Comparison of ENCODE assay signal across 8 mouse cellular contexts in the genomic region with DNA sequence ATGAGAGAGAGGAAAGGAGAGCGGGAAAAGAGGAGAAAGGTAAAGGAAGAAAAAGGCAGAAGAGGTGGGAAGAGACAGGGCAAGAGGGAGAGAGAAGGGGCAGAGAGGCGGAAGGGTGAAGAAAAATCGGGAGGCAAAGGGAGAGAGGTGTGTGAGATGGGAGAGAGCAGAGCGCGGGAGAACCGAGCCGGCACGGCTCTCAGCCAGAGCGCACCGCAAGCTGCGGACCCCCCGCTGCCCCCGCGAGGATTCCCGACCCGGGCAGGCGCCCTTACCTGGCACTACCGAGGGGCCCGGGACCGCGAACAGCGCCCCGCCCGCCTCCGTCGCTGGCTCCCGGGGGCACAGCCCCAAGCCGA. TPM values are rescaled to one million over a fixed set of nuclear protein-coding genes. Genes with fewer than 3 reads are reported as not detected.
DNase-seq lines count a peak whose midpoint lies in the region; ATAC-seq and TF ChIP-seq lines count a peak whose summit lies in the region.

A gene (plus strand): TSS at position 7 of the 359 bp plus-strand sequence.

- no peaks in the 10 kb centered on the region for H3K9me3 ChIP-seq in heart, embryonic 13.5 days
- no peaks in the 10 kb centered on the region for H3K9me3 ChIP-seq in G1E (replicated peaks)
- H3K9me3 ChIP-seq in heart, postnatal 0 days (replicated peaks; ENCODE audit: control insufficient read depth, low read length): no peaks in the 10 kb centered on the region

- DNase-seq in heart, postnatal 25 days (ENCODE audit: low spot score): no peak
- no peak for DNase-seq in G1E (ENCODE audit: low spot score)
- DNase-seq in heart, postnatal 0 days (ENCODE audit: low spot score): no peak
- no peak for DNase-seq in layer of hippocampus, postnatal 10 days (ENCODE audit: low spot score in 2 of 2)
- DNase-seq in layer of hippocampus, postnatal 25 days (ENCODE audit: extremely low spot score in 1 of 2, low spot score in 1 of 2): no peak

- TF ChIP-seq EP300 in heart, postnatal 0 days (IDR thresholded peaks at IDR 0.05; ENCODE audit: low read depth): no peak

- peaks cover 3% of the 10 kb centered on the region; the same call in 1 of the 2 replicates for H3K27me3 ChIP-seq in heart, embryonic 13.5 days (replicated peaks)
- H3K27me3 ChIP-seq in G1E (ENCODE audit: insufficient read depth, low read length): peaks cover 20% of the 10 kb centered on the region
- H3K27me3 ChIP-seq in heart, postnatal 0 days (ENCODE audit: control insufficient read depth, insufficient read depth, low read length): no peaks in the 10 kb centered on the region

- H3K4me3 ChIP-seq in heart, embryonic 13.5 days: peak within 1 kb of the TSS; percentile 81
- H3K4me3 ChIP-seq in G1E (ENCODE audit: low read depth, low read length) (peak within 1 kb of the TSS; percentile 74), macrophage (ENCODE audit: inconsistent target) (peak within 1 kb of the TSS; percentile 21)
- H3K4me3 ChIP-seq in heart, postnatal 0 days (ENCODE audit: low read depth, low read length): peak within 1 kb of the TSS; percentile 59

- ATAC-seq in heart, embryonic 13.5 days (ENCODE audit: extremely low read depth, insufficient number of reproducible peaks, low FRiP score, low TSS enrichment): no peak
- no peak for ATAC-seq in G1E (ENCODE audit: extremely low read depth, insufficient number of reproducible peaks, low FRiP score, poor library complexity, severe bottlenecking)
- ATAC-seq in heart, postnatal 0 days (ENCODE audit: insufficient read depth, low read depth): 0 out of 2 replicates have a peak, but pooled peaks have one; percentile 2
- ATAC-seq in megakaryocyte-erythroid progenitor cell, adult 5-6 weeks (replicated peaks; ENCODE audit: low FRiP score, low TSS enrichment, poor library complexity, severe bottlenecking): no peak

- H3K36me3 ChIP-seq in heart, embryonic 13.5 days: peaks cover 68% of the 10 kb centered on the region
- peaks cover 80% of the 10 kb centered on the region for H3K36me3 ChIP-seq in G1E (replicated peaks)
- H3K36me3 ChIP-seq in heart, postnatal 0 days (replicated peaks; ENCODE audit: control insufficient read depth, insufficient read depth, low read length): peaks cover 40% of the 10 kb centered on the region
- H3K36me3 ChIP-seq in macrophage (ENCODE audit: inconsistent target): peaks cover 33% of the 10 kb centered on the region

- TF ChIP-seq CTCF in G1E (IDR thresholded peaks at IDR 0.05; ENCODE audit: low read depth, low read length): no peak
- TF ChIP-seq CTCF in heart, postnatal 0 days (IDR thresholded peaks at IDR 0.05; ENCODE audit: low read depth): no peak

- 3% methylated on average over 24 of the region's 28 CpGs for WGBS in heart, embryonic 13.5 days
- WGBS in heart, postnatal 0 days: under 1% methylated on average over 15 of the region's 28 CpGs
- 4% methylated on average over 28 of the region's 28 CpGs for WGBS in macrophage (ENCODE audit: missing documents)

- intact Hi-C loops in heart, postnatal 25 days (cut with DNase I): loop anchor here (1.0 to 10.0 kb wide), 2 partner anchors 72 to 416 kb away; no protein-coding TSS in a partner anchor

- H3K9ac ChIP-seq in heart, embryonic 13.5 days: peak within 1 kb of the TSS; percentile 92
- H3K9ac ChIP-seq in heart, postnatal 0 days (replicated peaks; ENCODE audit: low read depth, low read length): peak within 1 kb of the TSS; percentile 40

- no peaks in the 10 kb centered on the region for H3K79me2 ChIP-seq in macrophage (ENCODE audit: inconsistent target)

- H3K4me2 ChIP-seq in heart, embryonic 13.5 days: peak within 1 kb of the TSS; percentile 99
- H3K4me2 ChIP-seq in heart, postnatal 0 days (ENCODE audit: low read depth, low read length): peak within 1 kb of the TSS; percentile 88

- H3K27ac ChIP-seq in heart, embryonic 13.5 days (replicated peaks): peak within 1 kb of the TSS; percentile 78
- no peak within 1 kb of the TSS for H3K27ac ChIP-seq in heart, postnatal 0 days (ENCODE audit: low read depth)
- H3K27ac ChIP-seq in macrophage: no peak within 1 kb of the TSS

- peaks cover 17% of the 10 kb centered on the region for H3K4me1 ChIP-seq in heart, embryonic 13.5 days
- H3K4me1 ChIP-seq in G1E (ENCODE audit: insufficient read depth, low read depth, low read length): peaks cover 53% of the 10 kb centered on the region
- H3K4me1 ChIP-seq in heart, postnatal 0 days (ENCODE audit: control insufficient read depth, insufficient read depth): no peaks in the 10 kb centered on the region

RNA-seq across cellular contexts. Expression of the gene that starts here (rescaled TPM):
- polyA plus RNA-seq in heart, embryonic 13.5 days (2015; fragmentation: Nextera tagmentation; extraction: Ambion mirVana): not detected in 2 replicates
- not detected for total RNA-seq in heart, postnatal 25 days (2021)
- not detected in 2 replicates for total RNA-seq in G1E (2014; fragmentation: Nextera tagmentation)
- not detected in 2 replicates for total RNA-seq in G1E (2017)
- not detected in 2 replicates for polyA plus RNA-seq in G1E (2012)
- total RNA-seq in heart, postnatal 0 days (2014; rRNA removed; ENCODE audit: low replicate concordance): not detected in 2 replicates
- polyA plus RNA-seq in heart, postnatal 0 days (2015; fragmentation: Nextera tagmentation; extraction: Ambion mirVana): not detected in 2 replicates
- total RNA-seq in macrophage (2018; cell fraction: chromatin; rRNA removed): not detected
- not detected for total RNA-seq in macrophage (2018; cell fraction: cytosol; rRNA removed)
- not detected for total RNA-seq in macrophage (2018; cell fraction: nucleus; rRNA removed)
- polyA plus RNA-seq in macrophage (2018): not detected in 3 replicates
- total RNA-seq in megakaryocyte-erythroid progenitor cell, adult 5-6 weeks (2014; fragmentation: Nextera tagmentation): not detected in 2 replicates
- total RNA-seq in megakaryocyte-erythroid progenitor cell, adult 5-6 weeks (2017): not detected in 2 replicates
- not detected for total RNA-seq in layer of hippocampus, postnatal 10 days (2021)
- not detected for total RNA-seq in layer of hippocampus, postnatal 25 days (2021)

Comparison
In these comparisons a context has a peak if more than half of its experiments do, and no peak if none do; other contexts are left out.
1. Peak in ATAC-seq, H3K4me3 ChIP-seq, H3K9ac ChIP-seq and H3K4me2 ChIP-seq in heart, postnatal 0 days; RNA of the gene not detected or under 1 TPM.
2. H3K4me3 ChIP-seq: peak in every context shown above with its lines; median percentile 81 in heart, embryonic 13.5 days; 74 in G1E; 59 in heart, postnatal 0 days; 21 in macrophage.